Mouse (Mus musculus) kidney, embryonic 14.5 days (tissue): ENCODE data around the gene Galc. TPM values are rescaled to one million over a fixed set of nuclear protein-coding genes. Genes with fewer than 3 reads are reported as not detected.
A peak's percentile ranks its signal among the peaks of the same experiment; 100 is the strongest.
"Not testable (repeated sequence)": the region's sequence is repeated elsewhere in the genome, so short reads cannot be mapped to it uniquely, and the experiment has no call there.

Experiments used
- ATAC-seq: fragments of 200-750 bp; cut with Nextera tagmentation; 2 replicates; pipeline ENCODE4 v1.8.0; 2017; ENCODE audit warnings: moderate number of reproducible peaks, mild to moderate bottlenecking, moderate TSS enrichment, moderate library complexity; ENCODE audit not compliant: low FRiP score, low TSS enrichment
- H3K27ac ChIP-seq: fragments of 300-500 bp; sonication (generic); 2 replicates; pipeline ENCODE4 v1.5.1; 2014; ENCODE audit warnings: low read depth, mild to moderate bottlenecking, low read length, moderate library complexity, mixed read lengths
- H3K27me3 ChIP-seq: fragments of 300-500 bp; sonication (generic); 2 replicates; pipeline ENCODE4 v1.6.1; 2014; ENCODE audit warnings: mild to moderate bottlenecking, low read length; ENCODE audit not compliant: control insufficient read depth, insufficient read depth
- H3K36me3 ChIP-seq: fragments of 300-500 bp; sonication (generic); 2 replicates; pipeline ENCODE4 v1.6.1; 2014; ENCODE audit warnings: low read length, mixed read lengths; ENCODE audit not compliant: control insufficient read depth, insufficient read depth
- H3K4me1 ChIP-seq: fragments of 300-500 bp; sonication (generic); 2 replicates; pipeline ENCODE4 v1.6.1; 2014; ENCODE audit warnings: low read length, mixed read lengths; ENCODE audit not compliant: control insufficient read depth, insufficient read depth
- H3K4me2 ChIP-seq: fragments of 300-500 bp; sonication (generic); replicated peaks from 2 replicates; pipeline ENCODE4 v1.6.1; 2014; ENCODE audit warnings: low read depth, mild to moderate bottlenecking, low read length
- H3K4me3 ChIP-seq: fragments of 300-500 bp; sonication (generic); 2 replicates; pipeline ENCODE4 v1.5.1; 2014; ENCODE audit warnings: mild to moderate bottlenecking, low read length
- H3K9ac ChIP-seq: fragments of 300-500 bp; sonication (generic); 2 replicates; pipeline ENCODE4 v1.6.1; 2014; ENCODE audit warnings: low read depth, mild to moderate bottlenecking, low read length, moderate library complexity
- H3K9me3 ChIP-seq: fragments of 300-500 bp; sonication (generic); 2 replicates; pipeline ENCODE4 v1.6.1; 2016; ENCODE audit warnings: low read length; ENCODE audit not compliant: control insufficient read depth
- WGBS: fragments of 180-500 bp; shearing (Covaris S2); extraction: QIAGEN DNeasy Blood & Tissue Kit; methylation state at CpG from one replicate; pipeline ENCODE4 v1.1.7; 2014; 5-methylcytosine and 5-hydroxymethylcytosine counted together
- polyA plus RNA-seq: library from polyadenylated mRNA; unstranded; fragments of >200 nt; fragmentation: Nextera tagmentation; extraction: Ambion mirVana; gene quantifications from 2 replicates; pipeline ENCODE4 v1.2.1, GENCODE M21; 2014

Galc gene
- polyA plus RNA-seq, 1 experiment from 2014 or later, result 14.9 TPM

GRCm38 (mm10) chr12:98238478-98238877, 20.8 kb downstream of the Galc start:
- 83% methylated on average over 6 of the region's 6 CpGs for WGBS
- H3K27me3 ChIP-seq, result not testable (repeated sequence)

GRCm38 (mm10) chr12:98227037-98227436, 32.2 kb downstream of the Galc start:
- H3K4me2 ChIP-seq, result no peak overlapping the region
- WGBS, result 92% methylated on average over 2 of the region's 2 CpGs
- ATAC-seq, result no peak

More at GRCm38 (mm10) chr12:98238478-98238877, 20.8 kb downstream of the Galc start:
- H3K36me3 ChIP-seq, H3K4me3 ChIP-seq, H3K9ac ChIP-seq, H3K4me2 ChIP-seq, H3K4me1 ChIP-seq, ATAC-seq, H3K27ac ChIP-seq, H3K9me3 ChIP-seq: not testable (repeated sequence)

GRCm38 (mm10) chr12:98223286-98223685, 36.0 kb downstream of the Galc start:
- Histone ChIP-seq H3K4me2 (no peak overlapping the region), H3K27ac (no peak overlapping the region), H3K36me3 (0 out of 2 replicates have a peak, but pooled peaks cover 3% of the 10 kb centered on the region), H3K9me3 (no peaks in the 10 kb centered on the region), H3K4me1 (no peaks in the 10 kb centered on the region), H3K9ac (no peak overlapping the region), H3K27me3 (no peaks in the 10 kb centered on the region), H3K4me3 (no peak overlapping the region)
- no peak for ATAC-seq
- WGBS, result 88% methylated on average over 5 of the region's 5 CpGs

More at GRCm38 (mm10) chr12:98227037-98227436, 32.2 kb downstream of the Galc start:
- Histone ChIP-seq H3K36me3 (peaks cover 5% of the 10 kb centered on the region; the same call in 1 of the 2 replicates), H3K9ac (no peak overlapping the region), H3K4me3 (no peak overlapping the region), H3K4me1 (no peaks in the 10 kb centered on the region), H3K27me3 (no peaks in the 10 kb centered on the region), H3K9me3 (no peaks in the 10 kb centered on the region), H3K27ac (no peak overlapping the region)

GRCm38 (mm10) chr12:98216432-98216831, 42.8 kb downstream of the Galc start:
- WGBS, result 87% methylated on average over 11 of the region's 11 CpGs
- no peak for ATAC-seq
- Histone ChIP-seq H3K4me3 (no peak overlapping the region), H3K9ac (no peak overlapping the region), H3K27ac (no peak overlapping the region), H3K4me1 (no peaks in the 10 kb centered on the region), H3K36me3 (no peaks in the 10 kb centered on the region; the same call in 1 of the 2 replicates), H3K27me3 (no peaks in the 10 kb centered on the region), H3K9me3 (no peaks in the 10 kb centered on the region), H3K4me2 (no peak overlapping the region)

- Histone ChIP-seq H3K36me3 (no peaks in the 10 kb centered on the region; the same call in 1 of the 2 replicates), H3K27me3 (no peaks in the 10 kb centered on the region), H3K4me1 (no peaks in the 10 kb centered on the region), H3K27ac (no peak overlapping the region), H3K4me2 (no peak overlapping the region), H3K9ac (no peak overlapping the region), H3K9me3 (no peaks in the 10 kb centered on the region), H3K4me3 (no peak overlapping the region)
- 61% methylated on average over 6 of the region's 6 CpGs for WGBS
- no peak for ATAC-seq
These were observed 43.7 kb downstream of the Galc start for GRCm38 (mm10) chr12:98215512-98215911.

- no peak for ATAC-seq
- Histone ChIP-seq H3K9me3 (no peaks in the 10 kb centered on the region), H3K4me1 (no peaks in the 10 kb centered on the region), H3K4me2 (no peak overlapping the region), H3K36me3 (peaks cover 3% of the 10 kb centered on the region; the same call in 1 of the 2 replicates), H3K27me3 (no peaks in the 10 kb centered on the region), H3K9ac (no peak overlapping the region), H3K4me3 (no peak overlapping the region), H3K27ac (no peak overlapping the region)
- 59% methylated on average over 14 of the region's 14 CpGs for WGBS
These were observed 45.1 kb downstream of the Galc start for GRCm38 (mm10) chr12:98214191-98214590.

GRCm38 (mm10) chr12:98213791-98214190, 45.5 kb downstream of the Galc start:
- H3K27me3 ChIP-seq, result no peaks in the 10 kb centered on the region
- no peak for ATAC-seq
- H3K4me2 ChIP-seq, result no peak overlapping the region
- WGBS, result 90% methylated on average over 7 of the region's 7 CpGs
- H3K9ac ChIP-seq, result no peak overlapping the region
- no peak overlapping the region for H3K27ac ChIP-seq
- no peaks in the 10 kb centered on the region for H3K4me1 ChIP-seq
- peaks cover 3% of the 10 kb centered on the region; the same call in 1 of the 2 replicates for H3K36me3 ChIP-seq
- no peaks in the 10 kb centered on the region for H3K9me3 ChIP-seq
- no peak overlapping the region for H3K4me3 ChIP-seq

GRCm38 (mm10) chr12:98213332-98213731, 45.9 kb downstream of the Galc start:
- H3K27ac ChIP-seq, result no peak overlapping the region
- ATAC-seq, result no peak
- 93% methylated on average over 7 of the region's 7 CpGs for WGBS
- no peaks in the 10 kb centered on the region for H3K4me1 ChIP-seq
- no peak overlapping the region for H3K4me3 ChIP-seq
- H3K9me3 ChIP-seq, result no peaks in the 10 kb centered on the region
- H3K27me3 ChIP-seq, result no peaks in the 10 kb centered on the region
- no peak overlapping the region for H3K4me2 ChIP-seq
- H3K36me3 ChIP-seq, result peaks cover 3% of the 10 kb centered on the region; the same call in 1 of the 2 replicates
- no peak overlapping the region for H3K9ac ChIP-seq

- Histone ChIP-seq H3K4me1 (no peaks in the 10 kb centered on the region), H3K27me3 (no peaks in the 10 kb centered on the region), H3K4me2 (no peak overlapping the region), H3K9me3 (no peaks in the 10 kb centered on the region), H3K36me3 (peaks cover 3% of the 10 kb centered on the region; the same call in 1 of the 2 replicates), H3K9ac (no peak overlapping the region), H3K27ac (no peak overlapping the region), H3K4me3 (no peak overlapping the region)
- 90% methylated on average over 13 of the region's 13 CpGs for WGBS
- peak; percentile 72; the same call in 1 of the 2 replicates for ATAC-seq
These were observed 46.6 kb downstream of the Galc start for GRCm38 (mm10) chr12:98212457-98213175.
